ENCODE assay signal across 10 mouse cellular contexts in the genomic region with DNA sequence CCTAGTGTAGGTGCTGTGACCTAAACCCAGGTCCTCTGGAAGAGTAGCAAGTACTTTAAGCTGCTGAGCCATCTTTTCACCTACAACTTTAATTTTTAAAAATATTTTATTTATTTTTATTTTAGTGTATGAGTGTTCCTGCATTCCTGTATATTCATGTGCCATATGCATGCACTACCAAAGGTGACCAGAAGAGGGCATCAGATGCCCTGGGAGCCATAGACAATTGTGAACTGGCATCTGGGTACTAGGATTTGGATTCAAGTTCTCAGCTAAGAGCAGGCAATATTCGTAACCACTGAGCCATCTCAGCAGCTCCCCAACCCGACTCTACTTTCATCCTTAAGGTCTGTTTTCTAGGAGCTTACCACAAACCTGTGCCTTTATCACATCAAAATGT. TPM values are rescaled to one million over a fixed set of nuclear protein-coding genes. Genes with fewer than 3 reads are reported as not detected.
A peak's percentile ranks its signal among the peaks of the same experiment; 100 is the strongest.
DNase-seq lines count a peak whose midpoint lies in the region; ATAC-seq and TF ChIP-seq lines count a peak whose summit lies in the region.
"Had no signal": no experiment of that assay in that cellular context is flagged by ENCODE, and none has a peak within 500 bp of the region (broad histone marks: within the 10 kb centered on the region; RNA-seq: fewer than 3 reads in every experiment).

No protein-coding gene starts in this region.

- intact Hi-C loops in heart, postnatal 10 days (cut with DNase I): loop anchor here (5.0 kb wide), 1 partner anchor 412 kb away; no protein-coding TSS in a partner anchor

- peak; percentile 57; the same call in 1 of the 2 replicates for TF ChIP-seq CTCF in lung, adult 2 months (IDR thresholded peaks at IDR 0.05; ENCODE audit: insufficient read depth, low read length)

- no peak for TF ChIP-seq POLR2A in lung, adult 2 months (IDR thresholded peaks at IDR 0.05; ENCODE audit: borderline replicate concordance, extremely low read depth, low read depth, low read length)

- H3K27me3 ChIP-seq in splenic B cell, adult 2 months (ENCODE audit: control insufficient read depth, insufficient read depth, low read length, poor library complexity, severe bottlenecking): no peaks in the 10 kb centered on the region
- H3K27me3 ChIP-seq: limb, embryonic 13.5 days; stomach, embryonic 15.5 days had no signal

- no peaks in the 10 kb centered on the region for H3K4me1 ChIP-seq in lung, adult 2 months (ENCODE audit: control insufficient read depth, insufficient read depth, low read length)
- H3K4me1 ChIP-seq: limb, embryonic 13.5 days; stomach, embryonic 15.5 days had no signal

- H3K36me3 ChIP-seq in splenic B cell, adult 2 months (ENCODE audit: control insufficient read depth, insufficient read depth, low read length, poor library complexity, severe bottlenecking): peaks cover 10% of the 10 kb centered on the region

- 84% methylated on average over 2 of the region's 2 CpGs for WGBS in lung, adult 2 months

- DNase-seq in frontal cortex, postnatal 25 days (ENCODE audit: low spot score in 2 of 2): peak; percentile 45 to 52
- DNase-seq in ovary, postnatal 14 days (ENCODE audit: low spot score): peak; percentile 42
- no peak for DNase-seq in ovary, postnatal 10 days (ENCODE audit: low spot score)
- peak; percentile 43 for DNase-seq in c-Kit-positive CD71-positive TER-119-negative erythroid progenitor cells, embryonic 14.5 days (ENCODE audit: low read depth)
- DNase-seq in heart, postnatal 10 days: peak; percentile 45 to 66
- peak; percentile 50 for DNase-seq in lung, adult 2 months
- DNase-seq in splenic B cell, adult 2 months (ENCODE audit: low read depth, low spot score): peak; percentile 76

- no peak for ATAC-seq in frontal cortex, adult (ENCODE audit: low TSS enrichment)

- H3K4me3 ChIP-seq in lung, adult 2 months (replicated peaks; ENCODE audit: extremely low read depth, low read depth, low read length): no peak overlapping the region
- H3K4me3 ChIP-seq: limb, embryonic 13.5 days; stomach, embryonic 15.5 days had no signal

RNA-seq across cellular contexts. Expression of a gene that starts 32.7 kb away (rescaled TPM):
- total RNA-seq in heart, postnatal 10 days (2021): 10 to 100 TPM; 73.5 to 87.1 TPM
- polyA plus RNA-seq in lung, adult 2 months (2012; rRNA removed): 61.9 and 68.4 TPM in 2 replicates

RNA-seq across cellular contexts. Expression of a gene that starts 32.8 kb away (rescaled TPM):
- 10 to 100 TPM; 14.7 to 17.3 TPM for total RNA-seq in heart, postnatal 10 days (2021)
- polyA plus RNA-seq in lung, adult 2 months (2012; rRNA removed): 15.9 and 18.4 TPM in 2 replicates
